Mouse (Mus musculus) C2C12 (cell line): ENCODE measurements around the gene Ndufs1. TPM values are rescaled to one million over a fixed set of nuclear protein-coding genes. Genes with fewer than 3 reads are reported as not detected.
"Not testable (repeated sequence)": the region's sequence is repeated elsewhere in the genome, so short reads cannot be mapped to it uniquely, and the experiment has no call there.

Experiments used
- H3K27me3 ChIP-seq: one replicate; pipeline ENCODE4 v1.6.1; 2011; ENCODE audit not compliant: control insufficient read depth, insufficient read depth, insufficient read length
- H3K36me3 ChIP-seq: one replicate; pipeline ENCODE4 v1.6.1; 2011; ENCODE audit not compliant: control insufficient read depth, insufficient read depth
- H3K4me3 ChIP-seq: one replicate; pipeline ENCODE4 v1.5.1; 2011; ENCODE audit warnings: mild to moderate bottlenecking, control low read depth; ENCODE audit not compliant: poor library complexity, insufficient read depth, severe bottlenecking
- H3K79me2 ChIP-seq: one replicate; pipeline ENCODE4 v1.6.1; 2011; ENCODE audit not compliant: control insufficient read depth, insufficient read depth
- H3K79me3 ChIP-seq: one replicate; pipeline ENCODE4 v1.6.1; 2011; ENCODE audit warnings: low read depth, control low read depth
- H3ac ChIP-seq: one replicate; pipeline ENCODE3; 2011; ENCODE audit warnings: low read depth; ENCODE audit not compliant: control insufficient read depth, insufficient read length
- CEBPB ChIP-seq: IDR thresholded peaks from one replicate; pipeline ENCODE4 v1.6.1; 2011; ENCODE audit warnings: low read depth, mild to moderate bottlenecking, control low read depth, moderate library complexity
- CTCF ChIP-seq: IDR thresholded peaks from one replicate; pipeline ENCODE4 v1.5.1; 2011; ENCODE audit not compliant: control insufficient read depth, insufficient read depth, insufficient read length
- FOSL1 ChIP-seq: IDR thresholded peaks from one replicate; pipeline ENCODE4 v1.8.0; 2011; ENCODE audit warnings: mild to moderate bottlenecking, low read length; ENCODE audit not compliant: poor library complexity, insufficient read depth, severe bottlenecking
- MAX ChIP-seq: IDR thresholded peaks from one replicate; pipeline ENCODE4 v1.6.1; 2011; ENCODE audit warnings: mild to moderate bottlenecking, control low read depth
- MYOD1 ChIP-seq: IDR thresholded peaks from one replicate; pipeline ENCODE4 v1.6.1; 2011; ENCODE audit warnings: low read depth; ENCODE audit not compliant: control insufficient read depth, insufficient read length
- MYOG ChIP-seq: IDR thresholded peaks from one replicate; pipeline ENCODE4 v1.6.1; 2011; ENCODE audit not compliant: control insufficient read depth, insufficient read length; ENCODE audit errors: extremely low read depth
- USF1 ChIP-seq: IDR thresholded peaks from one replicate; pipeline ENCODE4 v1.6.1; 2011; ENCODE audit warnings: low read depth, mild to moderate bottlenecking, control low read depth, moderate library complexity
- polyA plus RNA-seq: library from polyadenylated mRNA; unstranded; fragments of >200 nt; fragmentation: generic; extraction: Trizol; gene quantifications from one replicate; pipeline ENCODE4 v1.2.1, GENCODE M21; 2012; ENCODE audit warnings: missing spikeins

The Ndufs1 gene
- polyA plus RNA-seq, 1 experiment, result 44.8 TPM

- no peak overlapping the region for H3K4me3 ChIP-seq
- peaks cover 26% of the 10 kb centered on the region for H3K79me3 ChIP-seq
- peaks cover 59% of the 10 kb centered on the region for H3K36me3 ChIP-seq
- peaks cover 40% of the 10 kb centered on the region for H3K79me2 ChIP-seq
- H3ac ChIP-seq, result no peak overlapping the region
- no peaks in the 10 kb centered on the region for H3K27me3 ChIP-seq
- no peak for TF ChIP-seq CEBPB
- no peak for TF ChIP-seq MYOD1
- TF ChIP-seq CTCF, result peak; percentile 57
- TF ChIP-seq MAX, result no peak
Observed at GRCm38 (mm10) chr1:63181019-63181418, 4.4 kb upstream of the Ndufs1 start.

DNA sequence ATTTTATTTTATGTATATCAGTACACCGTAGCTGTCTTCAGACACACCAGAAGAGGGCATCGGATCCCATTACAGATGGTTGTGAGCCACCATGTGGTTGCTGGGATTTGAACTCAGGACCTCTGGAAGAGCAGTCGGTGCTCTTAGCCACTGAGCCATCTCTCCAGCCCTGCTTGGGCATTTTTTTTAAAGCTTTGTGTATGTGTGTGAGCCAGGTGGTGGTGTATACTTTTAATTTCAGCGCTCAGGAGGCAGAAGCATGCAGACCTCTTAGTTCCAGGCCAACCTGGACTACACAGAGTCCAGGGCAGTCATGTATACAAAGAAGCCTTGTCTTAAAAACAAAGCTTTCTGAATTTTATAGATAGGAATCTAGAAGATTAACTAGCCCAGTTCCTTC, 3.9 kb upstream of the Ndufs1 start:
- H3K36me3 ChIP-seq, result peaks cover 59% of the 10 kb centered on the region
- H3ac ChIP-seq, result not testable (repeated sequence)

DNA sequence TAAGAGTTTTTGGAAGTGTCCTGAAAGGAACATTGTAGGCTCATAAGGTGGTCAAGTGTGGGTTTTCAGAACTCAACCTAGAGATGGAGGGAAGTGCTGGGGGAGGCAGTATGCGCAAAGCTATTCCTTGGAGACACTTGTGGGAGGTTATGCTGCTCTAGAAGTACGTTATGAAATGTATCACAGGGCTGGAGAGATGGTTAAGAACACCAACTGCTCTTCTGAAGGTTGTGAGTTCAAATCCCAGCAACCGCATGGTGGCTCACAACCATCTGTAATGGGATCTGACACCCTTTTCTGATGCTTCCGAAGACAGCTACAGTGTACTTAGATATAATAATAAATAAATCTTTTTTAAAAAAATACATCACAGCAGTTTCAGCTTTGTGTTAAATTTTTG, 3.5 kb upstream of the Ndufs1 start:
- peaks cover 49% of the 10 kb centered on the region for H3K79me2 ChIP-seq
- TF ChIP-seq FOSL1, result no peak
- peaks cover 35% of the 10 kb centered on the region for H3K79me3 ChIP-seq
- H3ac ChIP-seq, result no peak overlapping the region
- H3K27me3 ChIP-seq, result no peaks in the 10 kb centered on the region
- H3K4me3 ChIP-seq, result no peak overlapping the region
- peaks cover 59% of the 10 kb centered on the region for H3K36me3 ChIP-seq

More for the DNA sequence above, 3.9 kb upstream of the Ndufs1 start:
- Histone ChIP-seq H3K79me2 (peaks cover 45% of the 10 kb centered on the region), H3K79me3 (peaks cover 31% of the 10 kb centered on the region)
- H3K27me3 ChIP-seq, H3K4me3 ChIP-seq: not testable (repeated sequence)

DNA sequence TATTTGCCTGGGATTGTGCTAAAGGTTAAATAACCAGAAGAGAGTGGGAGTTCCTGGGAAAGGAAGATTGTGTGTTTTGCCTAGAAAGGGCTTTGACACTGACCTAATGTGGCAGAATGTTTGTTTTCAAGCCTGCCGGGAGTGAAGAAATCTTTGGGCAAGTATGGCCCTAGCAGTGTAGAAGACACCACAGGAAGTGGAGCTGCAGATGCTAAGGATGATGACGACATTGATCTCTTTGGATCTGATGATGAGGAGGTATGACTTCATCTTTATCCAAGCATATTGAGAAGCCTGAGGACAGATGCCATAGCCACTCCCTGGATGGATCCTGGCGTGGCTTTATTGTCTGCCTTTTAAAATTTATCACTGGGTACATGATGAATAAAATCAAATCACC, 1.7 kb upstream of the Ndufs1 start:
- peak overlapping the region; percentile 37 for H3ac ChIP-seq
- H3K79me2 ChIP-seq, result peaks cover 67% of the 10 kb centered on the region
- peak overlapping the region; percentile 93 for H3K4me3 ChIP-seq
- H3K36me3 ChIP-seq, result peaks cover 53% of the 10 kb centered on the region
- H3K27me3 ChIP-seq, result no peaks in the 10 kb centered on the region
- TF ChIP-seq MYOG, result no peak
- TF ChIP-seq CEBPB, result no peak
- TF ChIP-seq MYOD1, result no peak
- no peak for TF ChIP-seq CTCF
- no peak for TF ChIP-seq USF1
- no peak for TF ChIP-seq FOSL1
- no peak for TF ChIP-seq MAX
- H3K79me3 ChIP-seq, result peaks cover 51% of the 10 kb centered on the region

- peak overlapping the region; percentile 93 for H3K4me3 ChIP-seq
Observed at GRCm38 (mm10) chr1:63176259-63176603, 402 bp downstream of the Ndufs1 start.

GRCm38 (mm10) chr1:63175853-63176252, 780 bp downstream of the Ndufs1 start:
- H3K4me3 ChIP-seq, result peak overlapping the region; percentile 93
- H3K27me3 ChIP-seq, result no peaks in the 10 kb centered on the region
- peaks cover 83% of the 10 kb centered on the region for H3K79me2 ChIP-seq
- peak overlapping the region; percentile 92 for H3ac ChIP-seq
- TF ChIP-seq MYOD1, result no peak
- TF ChIP-seq CTCF, result no peak
- TF ChIP-seq MAX, result no peak
- no peak for TF ChIP-seq USF1
- TF ChIP-seq MYOG, result no peak
- TF ChIP-seq FOSL1, result no peak
- no peak for TF ChIP-seq CEBPB
- peaks cover 54% of the 10 kb centered on the region for H3K79me3 ChIP-seq
- peaks cover 47% of the 10 kb centered on the region for H3K36me3 ChIP-seq

More at GRCm38 (mm10) chr1:63176259-63176603, 402 bp downstream of the Ndufs1 start:
- Histone ChIP-seq H3K79me3 (peaks cover 54% of the 10 kb centered on the region), H3K27me3 (no peaks in the 10 kb centered on the region), H3K79me2 (peaks cover 83% of the 10 kb centered on the region), H3K36me3 (peaks cover 45% of the 10 kb centered on the region), H3ac (peak overlapping the region; percentile 92)
- no peak for TF ChIP-seq CTCF
- TF ChIP-seq MYOD1, result no peak
- TF ChIP-seq FOSL1, result no peak
- no peak for TF ChIP-seq MYOG
- TF ChIP-seq MAX, result no peak
- no peak for TF ChIP-seq USF1
- no peak for TF ChIP-seq CEBPB
